Mouse (Mus musculus) left cerebral cortex, adult 11 months (tissue): ENCODE results near the gene Tceal8.
A peak's percentile ranks its signal among the peaks of the same experiment; 100 is the strongest.

ENCODE experiments used
- DNase-seq: peaks from one replicate; pipeline ENCODE4 v3.0.0; 2022; ENCODE audit warnings: low spot score

Gene Tceal8

GRCm38 (mm10) chrX:136127744-136128064 lies 44.4 kb downstream of the Tceal8 start:
- peak; percentile 52 for DNase-seq

DNA sequence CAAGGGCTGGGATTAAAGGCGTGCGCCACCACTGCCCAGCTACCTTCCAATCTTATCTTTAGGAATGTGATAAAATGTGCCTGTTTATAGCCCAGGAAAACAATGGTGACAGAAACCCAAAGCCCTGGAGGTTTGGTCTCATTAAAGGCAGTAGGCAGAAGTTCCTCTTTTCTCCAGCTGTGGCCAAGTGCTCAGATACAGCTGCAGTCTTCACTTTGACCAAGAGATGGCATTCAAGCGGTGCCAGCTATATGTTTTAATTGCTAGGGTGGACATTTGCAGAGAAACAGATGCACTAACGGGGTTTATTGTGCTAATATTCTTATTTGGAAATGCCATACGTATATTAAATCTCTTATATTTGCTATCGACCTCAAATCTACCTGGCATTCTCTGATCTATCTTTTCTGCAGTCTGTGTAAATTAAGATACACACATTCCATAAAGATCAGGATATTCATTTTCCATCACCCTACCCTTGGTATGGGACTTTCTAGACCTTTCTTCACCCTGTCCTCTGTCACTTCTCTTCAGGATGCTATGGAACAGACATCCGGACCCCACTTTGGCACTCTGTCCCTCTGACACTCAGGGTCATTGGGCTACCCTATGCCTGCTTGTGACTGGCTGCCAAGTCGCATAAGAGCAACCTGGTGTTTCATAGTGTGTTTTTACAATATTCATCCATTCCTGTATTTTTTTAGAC lies 45.0 kb downstream of the Tceal8 start:
- no peak for DNase-seq
